Mouse (Mus musculus) limb, embryonic 15.5 days (tissue): ENCODE data around the gene Lrr1. TPM values are rescaled to one million over a fixed set of nuclear protein-coding genes. Genes with fewer than 3 reads are reported as not detected.
A peak's percentile ranks its signal among the peaks of the same experiment; 100 is the strongest.

Source experiments
- ATAC-seq: fragments of 200-750 bp; cut with Nextera tagmentation; 2 replicates; pipeline ENCODE4 v1.8.0; 2017; ENCODE audit warnings: low read depth, moderate TSS enrichment; ENCODE audit not compliant: insufficient number of reproducible peaks, low FRiP score, low TSS enrichment
- H3K27ac ChIP-seq: fragments of 300-500 bp; sonication (generic); 2 replicates; pipeline ENCODE4 v1.5.1; 2015; ENCODE audit warnings: moderate library complexity, mild to moderate bottlenecking, inconsistent platforms
- H3K27me3 ChIP-seq: fragments of 300-500 bp; sonication (generic); 2 replicates; pipeline ENCODE4 v1.6.1; 2015; ENCODE audit warnings: inconsistent platforms
- H3K36me3 ChIP-seq: fragments of 300-500 bp; sonication (generic); 2 replicates; pipeline ENCODE4 v1.6.1; 2015; ENCODE audit warnings: inconsistent platforms
- H3K4me1 ChIP-seq: fragments of 300-500 bp; sonication (generic); 2 replicates; pipeline ENCODE4 v1.6.1; 2015; ENCODE audit warnings: inconsistent platforms
- H3K4me2 ChIP-seq: fragments of 300-500 bp; sonication (generic); 2 replicates; pipeline ENCODE4 v1.6.1; 2015; ENCODE audit warnings: mild to moderate bottlenecking, inconsistent platforms
- H3K4me3 ChIP-seq: fragments of 300-500 bp; sonication (generic); 2 replicates; pipeline ENCODE4 v1.5.1; 2015; ENCODE audit warnings: mild to moderate bottlenecking, inconsistent platforms
- H3K9ac ChIP-seq: fragments of 300-500 bp; sonication (generic); 2 replicates; pipeline ENCODE4 v1.6.1; 2015; ENCODE audit warnings: inconsistent platforms
- H3K9me3 ChIP-seq: fragments of 300-500 bp; sonication (generic); 2 replicates; pipeline ENCODE4 v1.6.1; 2016; ENCODE audit warnings: inconsistent platforms
- WGBS: fragments of 180-500 bp; shearing (Covaris S2); methylation state at CpG from one replicate; pipeline ENCODE4 v1.1.7; 2015; 5-methylcytosine and 5-hydroxymethylcytosine counted together
- polyA plus RNA-seq: library from polyadenylated mRNA; unstranded; fragments of >200 nt; fragmentation: Nextera tagmentation; extraction: Ambion mirVana; gene quantifications from 2 replicates; pipeline ENCODE4 v1.2.1, GENCODE M21; 2015

Lrr1 gene
- polyA plus RNA-seq, 1 experiment from 2014 or later: 19.5 TPM

- 66% methylated on average over 5 of the region's 5 CpGs for WGBS
- no peak overlapping the region for H3K4me2 ChIP-seq
- peaks cover 40% of the 10 kb centered on the region for H3K36me3 ChIP-seq
- peaks cover 17% of the 10 kb centered on the region for H3K4me1 ChIP-seq
- no peak overlapping the region for H3K4me3 ChIP-seq
- no peak overlapping the region for H3K9ac ChIP-seq
- ATAC-seq: no peak
- no peaks in the 10 kb centered on the region for H3K27me3 ChIP-seq
- H3K27ac ChIP-seq: no peak overlapping the region
- H3K9me3 ChIP-seq: no peaks in the 10 kb centered on the region
Observed at GRCm38 (mm10) chr12:69186811-69187471, 18.3 kb downstream of the Lrr1 start.

- peaks cover 38% of the 10 kb centered on the region for H3K36me3 ChIP-seq
- 89% methylated on average over 9 of the region's 9 CpGs for WGBS
Observed at GRCm38 (mm10) chr12:69190074-69190473, 21.5 kb downstream of the Lrr1 start.

GRCm38 (mm10) chr12:69190522-69190921 lies 21.9 kb downstream of the Lrr1 start:
- 77% methylated on average over 1 of the region's 1 CpGs for WGBS

More at GRCm38 (mm10) chr12:69190074-69190473, 21.5 kb downstream of the Lrr1 start:
- H3K4me3 ChIP-seq: no peak overlapping the region
- no peaks in the 10 kb centered on the region for H3K9me3 ChIP-seq
- no peak for ATAC-seq
- peaks cover 13% of the 10 kb centered on the region for H3K4me1 ChIP-seq
- H3K27me3 ChIP-seq: no peaks in the 10 kb centered on the region
- H3K9ac ChIP-seq: no peak overlapping the region
- no peak overlapping the region for H3K27ac ChIP-seq
- H3K4me2 ChIP-seq: no peak overlapping the region

GRCm38 (mm10) chr12:69191396-69191795 lies 22.8 kb downstream of the Lrr1 start:
- Histone ChIP-seq H3K9me3 (no peaks in the 10 kb centered on the region), H3K4me2 (no peak overlapping the region), H3K27ac (no peak overlapping the region), H3K27me3 (no peaks in the 10 kb centered on the region), H3K9ac (no peak overlapping the region), H3K36me3 (peaks cover 38% of the 10 kb centered on the region), H3K4me1 (peaks cover 15% of the 10 kb centered on the region), H3K4me3 (no peak overlapping the region)
- ATAC-seq: no peak
- WGBS: 86% methylated on average over 5 of the region's 5 CpGs

More at GRCm38 (mm10) chr12:69190522-69190921, 21.9 kb downstream of the Lrr1 start:
- H3K27ac ChIP-seq: no peak overlapping the region
- H3K4me1 ChIP-seq: peaks cover 10% of the 10 kb centered on the region
- H3K4me2 ChIP-seq: no peak overlapping the region
- no peaks in the 10 kb centered on the region for H3K27me3 ChIP-seq
- H3K4me3 ChIP-seq: no peak overlapping the region
- no peaks in the 10 kb centered on the region for H3K9me3 ChIP-seq
- no peak overlapping the region for H3K9ac ChIP-seq
- ATAC-seq: no peak
- peaks cover 38% of the 10 kb centered on the region for H3K36me3 ChIP-seq

- ATAC-seq: no peak
- H3K9ac ChIP-seq: no peak overlapping the region
- peaks cover 10% of the 10 kb centered on the region; the same call in 1 of the 2 replicates for H3K4me1 ChIP-seq
- H3K27me3 ChIP-seq: no peaks in the 10 kb centered on the region
- no peak overlapping the region for H3K4me2 ChIP-seq
- WGBS: 94% methylated on average over 2 of the region's 2 CpGs
- peaks cover 31% of the 10 kb centered on the region for H3K36me3 ChIP-seq
- no peak overlapping the region for H3K27ac ChIP-seq
- no peak overlapping the region for H3K4me3 ChIP-seq
- no peaks in the 10 kb centered on the region for H3K9me3 ChIP-seq
Observed at GRCm38 (mm10) chr12:69192637-69193036, 24.0 kb downstream of the Lrr1 start.

GRCm38 (mm10) chr12:69196444-69197377 lies 28.1 kb downstream of the Lrr1 start, which contains the start of gene Gm49383:
Gene Gm49383, minus strand, starts transcription at chr12:69197104.
- peaks cover 23% of the 10 kb centered on the region for H3K4me1 ChIP-seq
- H3K36me3 ChIP-seq: peaks cover 23% of the 10 kb centered on the region
- no peaks in the 10 kb centered on the region for H3K27me3 ChIP-seq
- under 1% methylated on average over 75 of the region's 75 CpGs for WGBS
- H3K9me3 ChIP-seq: no peaks in the 10 kb centered on the region
- peak within 1 kb of the TSS; percentile 92 for H3K27ac ChIP-seq
- peak within 1 kb of the TSS; percentile 87 for H3K9ac ChIP-seq
- peak within 1 kb of the TSS; percentile 71 for H3K4me3 ChIP-seq
- H3K4me2 ChIP-seq: peak within 1 kb of the TSS; percentile 94
- peak; percentile 66 for ATAC-seq

- Histone ChIP-seq H3K36me3 (peaks cover 27% of the 10 kb centered on the region), H3K4me3 (peak overlapping the region; percentile 71), H3K9ac (peak overlapping the region; percentile 87), H3K9me3 (no peaks in the 10 kb centered on the region), H3K27me3 (no peaks in the 10 kb centered on the region), H3K4me2 (peak overlapping the region; percentile 94), H3K4me1 (peaks cover 23% of the 10 kb centered on the region), H3K27ac (peak overlapping the region; percentile 92)
- under 1% methylated on average over 94 of the region's 94 CpGs for WGBS
- peak; percentile 69 for ATAC-seq
Observed at GRCm38 (mm10) chr12:69197378-69198163, 29.0 kb downstream of the Lrr1 start.

GRCm38 (mm10) chr12:69198164-69198535 lies 29.5 kb downstream of the Lrr1 start, which contains the start of gene Dnaaf2:
Gene Dnaaf2, minus strand, starts transcription at chr12:69198429.
- H3K36me3 ChIP-seq: peaks cover 33% of the 10 kb centered on the region
- peak within 1 kb of the TSS; percentile 71 for H3K4me3 ChIP-seq
- peak within 1 kb of the TSS; percentile 92 for H3K27ac ChIP-seq
- H3K4me2 ChIP-seq: peak within 1 kb of the TSS; percentile 94
- no peak; the same call in 1 of the 2 replicates for ATAC-seq
- no peaks in the 10 kb centered on the region for H3K27me3 ChIP-seq
- no peaks in the 10 kb centered on the region for H3K9me3 ChIP-seq
- peak within 1 kb of the TSS; percentile 87 for H3K9ac ChIP-seq
- H3K4me1 ChIP-seq: peaks cover 23% of the 10 kb centered on the region
- WGBS: under 1% methylated on average over 18 of the region's 18 CpGs

- ATAC-seq: no peak
- H3K27ac ChIP-seq: no peak overlapping the region
- H3K4me1 ChIP-seq: peaks cover 23% of the 10 kb centered on the region
- H3K36me3 ChIP-seq: peaks cover 37% of the 10 kb centered on the region
- H3K4me2 ChIP-seq: no peak overlapping the region
- no peaks in the 10 kb centered on the region for H3K27me3 ChIP-seq
- H3K4me3 ChIP-seq: no peak overlapping the region
- H3K9me3 ChIP-seq: no peaks in the 10 kb centered on the region
- H3K9ac ChIP-seq: no peak overlapping the region
Observed at GRCm38 (mm10) chr12:69198985-69199384, 30.4 kb downstream of the Lrr1 start.

- H3K4me1 ChIP-seq: no peaks in the 10 kb centered on the region; the same call in 1 of the 2 replicates
- H3K9me3 ChIP-seq: no peaks in the 10 kb centered on the region
- no peak for ATAC-seq
- WGBS: 88% methylated on average over 16 of the region's 16 CpGs
- no peaks in the 10 kb centered on the region for H3K27me3 ChIP-seq
- no peak within 1 kb of the TSS for H3K9ac ChIP-seq
- H3K4me3 ChIP-seq: no peak within 1 kb of the TSS
- no peak within 1 kb of the TSS for H3K4me2 ChIP-seq
- peaks cover 56% of the 10 kb centered on the region for H3K36me3 ChIP-seq
- no peak within 1 kb of the TSS for H3K27ac ChIP-seq
Observed at GRCm38 (mm10) chr12:69204052-69204833, 35.6 kb downstream of the Lrr1 start, which contains the start of gene Gm49384. Gene Gm49384, minus strand, starts transcription at chr12:69204267.

GRCm38 (mm10) chr12:69207396-69207795 lies 38.8 kb downstream of the Lrr1 start:
- no peak overlapping the region for H3K9ac ChIP-seq
- H3K27me3 ChIP-seq: no peaks in the 10 kb centered on the region
- no peak for ATAC-seq
- H3K27ac ChIP-seq: no peak overlapping the region
- no peak overlapping the region for H3K4me2 ChIP-seq
- WGBS: 93% methylated on average over 8 of the region's 8 CpGs
- H3K4me1 ChIP-seq: no peaks in the 10 kb centered on the region
- no peak overlapping the region for H3K4me3 ChIP-seq
- H3K36me3 ChIP-seq: peaks cover 60% of the 10 kb centered on the region
- no peaks in the 10 kb centered on the region for H3K9me3 ChIP-seq
